Mouse (Mus musculus): Measurements from ENCODE around the gene Lzic. TPM values are rescaled to one million over a fixed set of nuclear protein-coding genes. Genes with fewer than 3 reads are reported as not detected.

Gene Lzic
- polyA plus RNA-seq, 1 experiment from 2014 or later = 46.4 TPM

DNA sequence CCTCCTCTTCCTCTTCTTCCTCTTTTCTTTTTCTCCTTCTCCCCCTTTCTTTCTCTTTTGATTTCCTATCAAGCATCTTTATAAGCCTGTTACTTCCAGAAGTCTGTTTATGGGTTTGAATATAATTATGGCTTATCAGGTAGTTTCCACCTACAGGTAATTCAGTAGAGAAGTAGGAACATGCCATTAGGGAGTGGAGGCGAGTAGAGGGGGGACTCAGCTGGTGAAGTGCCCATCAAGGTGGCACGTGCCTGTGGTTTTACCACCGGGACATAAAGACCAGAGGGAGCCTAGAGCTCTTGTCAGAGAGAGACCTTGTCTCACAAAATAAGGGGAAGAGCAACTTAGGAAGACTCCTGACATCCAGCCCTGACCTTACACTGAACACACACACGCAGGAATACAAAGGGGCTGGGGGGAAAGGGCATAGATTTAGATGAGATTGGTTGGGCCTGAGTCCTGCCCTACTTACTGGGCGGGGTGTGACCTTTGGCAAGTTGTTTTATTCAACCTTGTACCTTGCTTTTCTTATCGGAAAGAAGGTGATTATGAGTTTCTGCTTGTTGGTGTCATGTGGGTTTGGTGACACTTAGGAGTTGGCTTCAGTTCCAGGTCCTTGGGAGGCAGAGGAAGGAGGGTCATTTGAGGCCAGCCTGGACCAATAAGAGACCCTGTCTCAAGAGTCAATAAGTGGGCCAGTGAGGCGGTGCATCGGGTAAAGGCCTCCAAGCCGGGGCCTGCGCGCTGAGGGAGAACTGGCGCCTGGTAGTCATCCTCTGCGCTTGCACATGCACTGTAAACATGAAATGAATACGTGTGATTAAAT is 4.6 kb downstream of the Lzic start:
- 92% methylated on average over 14 of the region's 14 CpGs for WGBS
- Histone ChIP-seq H3K36me3 (peaks cover 74% of the 10 kb centered on the region), H3K9me3 (no peaks in the 10 kb centered on the region), H3K27me3 (ENCODE audit: insufficient read depth, poor library complexity, severe bottlenecking) (no peaks in the 10 kb centered on the region), H3K4me1 (peaks cover 12% of the 10 kb centered on the region; the same call in 1 of the 2 replicates), H3K27ac (no peak overlapping the region), H3K4me3 (no peak overlapping the region)
- no peak for DNase-seq (ENCODE audit: low spot score)

DNA sequence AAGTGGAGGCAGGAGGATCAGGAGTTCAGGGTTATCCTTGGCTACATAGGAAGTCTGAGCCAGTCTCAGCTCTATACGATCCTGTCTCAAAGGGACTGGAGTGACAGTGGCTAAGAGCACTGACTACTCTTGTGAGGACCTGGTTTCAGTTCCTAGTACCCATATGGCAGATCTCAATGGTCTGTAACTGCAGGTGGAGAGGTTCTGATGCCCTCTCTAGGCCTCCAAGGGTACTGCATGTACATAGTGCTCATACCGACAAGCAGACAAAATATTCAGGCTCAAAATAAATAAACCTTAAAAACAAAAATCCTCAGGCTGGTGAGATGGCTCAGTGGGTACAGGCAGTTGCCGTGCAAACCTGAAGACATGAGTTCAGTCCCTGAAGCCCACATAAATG is 6.1 kb downstream of the Lzic start:
- H3K27me3 ChIP-seq (ENCODE audit: insufficient read depth, poor library complexity, severe bottlenecking) = no peaks in the 10 kb centered on the region
- 0 out of 2 replicates have a peak, but pooled peaks cover 7% of the 10 kb centered on the region for H3K4me1 ChIP-seq
- H3K27ac ChIP-seq = no peak overlapping the region
- no peak for DNase-seq (ENCODE audit: low spot score)
- 95% methylated on average over 3 of the region's 3 CpGs for WGBS
- peaks cover 87% of the 10 kb centered on the region for H3K36me3 ChIP-seq
- no peak overlapping the region for H3K4me3 ChIP-seq
- no peaks in the 10 kb centered on the region for H3K9me3 ChIP-seq

DNA sequence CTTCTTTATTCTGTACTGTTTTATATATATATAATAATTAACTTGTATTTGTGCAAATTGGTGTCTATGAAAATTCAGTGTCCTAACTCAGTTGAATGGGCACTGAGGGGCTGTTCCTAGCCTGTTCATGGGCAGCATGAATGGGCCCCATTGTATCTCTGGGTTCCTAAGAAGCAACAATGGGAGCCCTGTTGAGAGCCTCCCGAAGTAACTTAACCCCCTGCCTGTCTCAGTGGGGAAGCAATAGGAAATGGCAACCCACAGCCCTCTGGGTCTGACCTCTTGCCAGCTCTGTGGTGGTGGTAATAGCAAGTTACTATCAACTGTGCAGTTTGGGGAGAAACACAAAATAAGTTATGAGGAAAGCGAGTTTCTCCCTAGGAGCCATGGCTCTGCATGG is 11.6 kb downstream of the Lzic start:
- Histone ChIP-seq H3K27ac (no peak overlapping the region), H3K4me3 (no peak overlapping the region), H3K36me3 (peaks cover 88% of the 10 kb centered on the region)

DNA sequence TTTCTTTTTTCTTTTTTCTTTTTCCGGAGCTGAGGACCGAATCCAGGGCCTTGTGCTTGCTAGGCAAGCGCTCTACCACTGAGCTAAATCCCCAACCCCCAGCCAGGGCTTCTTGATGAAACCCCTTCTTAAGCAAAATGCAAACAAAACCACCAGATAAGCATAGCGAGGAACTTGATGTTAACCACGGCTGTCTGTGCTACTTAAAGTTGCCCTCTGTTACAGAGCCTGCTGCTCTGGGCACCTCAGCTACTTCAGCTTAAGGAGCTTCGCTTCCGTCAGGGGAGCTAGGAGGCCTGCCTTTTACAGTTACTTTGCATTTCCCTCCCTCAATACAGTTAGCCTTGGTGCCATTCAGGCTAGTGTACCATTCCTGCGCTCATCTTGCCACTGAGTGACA is 13.9 kb downstream of the Lzic start:
- Histone ChIP-seq H3K36me3 (peaks cover 81% of the 10 kb centered on the region), H3K27me3 (ENCODE audit: insufficient read depth, poor library complexity, severe bottlenecking) (no peaks in the 10 kb centered on the region), H3K27ac (no peak overlapping the region), H3K4me3 (no peak overlapping the region), H3K9me3 (no peaks in the 10 kb centered on the region), H3K4me1 (no peaks in the 10 kb centered on the region)
- 78% methylated on average over 8 of the region's 8 CpGs for WGBS
- DNase-seq (ENCODE audit: low spot score) = no peak

More for the DNA sequence above, 11.6 kb downstream of the Lzic start:
- WGBS = 61% methylated on average over 2 of the region's 2 CpGs
- no peak for DNase-seq (ENCODE audit: low spot score)
- Histone ChIP-seq H3K27me3 (ENCODE audit: insufficient read depth, poor library complexity, severe bottlenecking) (no peaks in the 10 kb centered on the region), H3K4me1 (no peaks in the 10 kb centered on the region), H3K9me3 (no peaks in the 10 kb centered on the region)

DNA sequence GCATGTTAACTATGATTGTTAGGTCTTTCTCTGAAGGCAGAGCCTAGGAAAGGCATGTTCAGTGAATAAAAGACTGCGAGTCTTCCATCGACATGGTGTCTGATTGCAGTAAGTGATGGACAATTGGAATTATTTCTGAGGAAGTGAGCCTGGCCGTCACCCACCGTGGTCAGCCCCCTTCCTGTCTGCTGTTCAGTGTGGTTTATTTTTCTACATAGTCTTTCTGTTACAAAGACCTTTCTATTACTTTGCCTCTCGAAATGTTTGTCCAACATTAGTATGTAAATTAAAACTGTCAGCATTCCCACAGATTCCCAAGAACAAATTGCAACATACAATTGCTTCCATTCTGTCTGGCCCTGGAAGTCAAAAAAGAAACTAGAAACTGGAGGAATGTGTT is 14.8 kb downstream of the Lzic start:
- no peak overlapping the region for H3K4me3 ChIP-seq
- H3K27ac ChIP-seq = no peak overlapping the region
- H3K9me3 ChIP-seq = no peaks in the 10 kb centered on the region
- H3K27me3 ChIP-seq (ENCODE audit: insufficient read depth, poor library complexity, severe bottlenecking) = no peaks in the 10 kb centered on the region
- 88% methylated on average over 5 of the region's 5 CpGs for WGBS
- peaks cover 72% of the 10 kb centered on the region for H3K36me3 ChIP-seq
- no peaks in the 10 kb centered on the region for H3K4me1 ChIP-seq
- DNase-seq (ENCODE audit: low spot score) = no peak

DNA sequence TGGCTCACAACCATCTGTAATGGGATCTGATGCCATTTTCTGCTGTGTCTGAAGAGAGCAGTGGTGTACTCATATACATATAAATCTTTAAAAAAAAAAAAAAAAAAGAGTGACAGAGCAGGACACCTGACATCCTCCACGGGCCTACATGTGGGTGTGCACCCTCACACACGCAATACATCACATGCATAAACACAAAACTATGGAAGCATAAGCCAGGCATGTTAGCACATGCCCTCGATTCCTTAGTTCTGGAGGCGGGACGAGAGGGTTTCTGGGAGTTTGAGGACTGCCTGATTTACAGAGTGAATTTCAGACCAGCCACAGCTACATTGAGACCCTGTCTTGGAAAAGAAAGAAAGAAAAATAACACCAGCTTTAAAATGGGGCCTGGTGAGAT is 19.3 kb downstream of the Lzic start:
- Histone ChIP-seq H3K27me3 (ENCODE audit: insufficient read depth, poor library complexity, severe bottlenecking) (no peaks in the 10 kb centered on the region), H3K36me3 (peaks cover 32% of the 10 kb centered on the region), H3K4me1 (no peaks in the 10 kb centered on the region), H3K4me3 (no peak overlapping the region), H3K9me3 (no peaks in the 10 kb centered on the region), H3K27ac (no peak overlapping the region)
- no peak for DNase-seq (ENCODE audit: low spot score)
- 88% methylated on average over 5 of the region's 5 CpGs for WGBS

DNA sequence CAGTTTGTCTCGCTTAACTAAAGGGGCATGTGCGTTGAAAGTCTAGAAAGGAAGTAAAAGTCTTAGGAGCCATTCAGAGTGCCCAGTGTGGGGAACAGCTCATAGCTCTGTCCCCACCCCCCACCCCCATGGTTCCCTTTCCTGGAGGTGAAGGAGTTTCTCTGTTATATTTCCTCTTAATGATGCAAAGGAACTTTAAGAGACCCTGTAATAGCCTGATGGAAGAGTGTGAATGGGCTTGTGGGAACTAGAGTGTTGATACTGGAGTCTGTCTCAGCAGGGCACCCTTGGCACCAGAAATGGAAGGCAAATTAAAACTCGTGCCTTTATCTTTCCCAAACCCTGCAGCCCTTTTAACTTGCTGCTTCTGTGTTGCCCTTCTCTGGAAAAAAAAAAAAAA is 19.8 kb downstream of the Lzic start:
- Histone ChIP-seq H3K4me3 (no peak overlapping the region), H3K4me1 (no peaks in the 10 kb centered on the region), H3K27ac (no peak overlapping the region), H3K36me3 (peaks cover 27% of the 10 kb centered on the region), H3K27me3 (ENCODE audit: insufficient read depth, poor library complexity, severe bottlenecking) (no peaks in the 10 kb centered on the region), H3K9me3 (no peaks in the 10 kb centered on the region)
- 32% methylated on average over 3 of the region's 3 CpGs for WGBS
- no peak for DNase-seq (ENCODE audit: low spot score)

DNA sequence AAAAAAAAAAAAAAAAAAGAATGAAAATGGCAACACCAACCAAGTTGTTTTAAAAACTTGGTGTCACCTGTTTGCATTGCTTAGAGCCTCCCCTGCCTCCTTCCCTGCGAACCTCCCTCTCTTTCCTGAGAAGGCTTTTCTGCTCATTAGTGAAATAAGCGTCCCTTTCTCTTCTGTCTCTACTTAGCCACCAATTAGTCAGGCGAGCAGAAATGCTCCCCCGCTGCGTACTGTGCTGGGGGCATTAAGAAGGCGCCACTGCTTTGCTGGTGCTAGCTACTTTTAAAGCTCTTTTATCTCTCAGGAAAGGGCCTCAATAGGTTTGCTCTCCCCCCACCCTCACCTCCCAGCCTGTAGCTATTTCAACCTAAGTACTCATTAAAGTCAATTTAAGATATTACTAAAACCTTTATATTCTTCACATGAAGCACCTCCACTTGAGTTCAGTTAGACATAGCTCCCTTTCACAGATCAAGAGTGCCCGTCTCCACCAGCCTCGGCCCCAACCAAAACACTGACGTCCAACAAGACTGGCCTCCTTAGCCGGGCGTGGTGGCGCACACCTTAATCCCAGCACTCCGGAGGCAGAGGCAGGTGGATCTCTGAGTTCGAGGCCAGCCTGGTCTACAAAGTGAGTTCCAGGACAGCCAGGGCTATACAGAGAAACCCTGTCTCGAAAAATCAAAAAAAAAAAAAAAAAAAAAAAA is 20.4 kb downstream of the Lzic start:
- H3K36me3 ChIP-seq = peaks cover 22% of the 10 kb centered on the region
- no peak overlapping the region for H3K4me3 ChIP-seq
- no peaks in the 10 kb centered on the region for H3K9me3 ChIP-seq
- no peak for DNase-seq (ENCODE audit: low spot score)
- whole genome bisulfite sequencing = 63% methylated on average over 15 of the region's 15 CpGs
- H3K27ac ChIP-seq = no peak overlapping the region
- no peaks in the 10 kb centered on the region for H3K27me3 ChIP-seq (ENCODE audit: insufficient read depth, poor library complexity, severe bottlenecking)
- H3K4me1 ChIP-seq = no peaks in the 10 kb centered on the region

DNA sequence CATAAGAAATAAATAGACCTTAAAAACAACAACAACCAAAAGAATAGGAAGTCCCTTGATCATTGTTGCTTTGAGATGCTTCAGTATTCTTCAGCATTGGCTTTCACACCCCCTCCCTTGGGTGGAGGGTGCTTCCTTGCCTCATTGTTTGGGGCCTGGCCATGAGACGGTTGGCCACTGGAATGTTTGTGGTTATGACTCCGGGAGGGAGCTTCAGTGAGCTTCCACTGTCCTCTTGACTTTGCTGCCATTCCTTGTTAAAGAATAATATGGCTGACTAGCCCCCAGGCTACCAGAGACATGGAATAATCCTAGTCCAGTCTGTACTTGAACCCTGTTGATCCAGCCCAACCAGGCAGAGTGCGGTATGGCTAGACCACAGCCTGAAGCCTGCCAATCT is 21.9 kb downstream of the Lzic start:
- H3K27ac ChIP-seq = no peak overlapping the region
- 0 out of 2 replicates have a peak, but pooled peaks cover 4% of the 10 kb centered on the region for H3K4me1 ChIP-seq
- no peaks in the 10 kb centered on the region for H3K9me3 ChIP-seq
- no peak overlapping the region for H3K4me3 ChIP-seq
- WGBS = 82% methylated on average over 3 of the region's 3 CpGs
- H3K27me3 ChIP-seq (ENCODE audit: insufficient read depth, poor library complexity, severe bottlenecking) = no peaks in the 10 kb centered on the region
- DNase-seq (ENCODE audit: low spot score) = no peak
- peaks cover 10% of the 10 kb centered on the region for H3K36me3 ChIP-seq

DNA sequence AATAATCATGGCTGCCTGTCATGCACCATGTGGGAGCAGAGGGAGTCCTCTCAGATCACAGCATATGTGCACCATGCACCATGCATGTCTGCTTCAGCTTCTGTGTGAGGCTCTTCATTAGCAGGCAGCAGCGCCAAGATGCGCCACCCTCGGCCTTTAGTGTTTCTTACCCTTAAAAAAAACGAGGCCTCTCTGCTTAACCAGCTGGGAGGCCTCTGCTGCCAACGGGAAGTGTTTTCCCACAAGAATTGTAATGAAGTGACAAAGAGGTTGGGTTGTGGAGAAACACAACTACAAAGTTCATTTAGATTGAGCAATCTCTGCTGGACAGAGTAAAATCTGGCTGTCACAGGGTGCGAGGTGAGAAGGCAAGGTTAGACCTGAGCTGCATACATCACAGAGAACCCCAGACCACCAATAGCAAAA is 26.2 kb downstream of the Lzic start:
- 63% methylated on average over 6 of the region's 6 CpGs for WGBS
- H3K9me3 ChIP-seq = no peaks in the 10 kb centered on the region
- no peaks in the 10 kb centered on the region for H3K27me3 ChIP-seq (ENCODE audit: insufficient read depth, poor library complexity, severe bottlenecking)
- 0 out of 2 replicates have a peak, but pooled peaks cover 4% of the 10 kb centered on the region for H3K4me1 ChIP-seq
- DNase-seq (ENCODE audit: low spot score) = no peak
- H3K36me3 ChIP-seq = no peaks in the 10 kb centered on the region
- H3K27ac ChIP-seq = no peak overlapping the region
- H3K4me3 ChIP-seq = no peak overlapping the region

DNA sequence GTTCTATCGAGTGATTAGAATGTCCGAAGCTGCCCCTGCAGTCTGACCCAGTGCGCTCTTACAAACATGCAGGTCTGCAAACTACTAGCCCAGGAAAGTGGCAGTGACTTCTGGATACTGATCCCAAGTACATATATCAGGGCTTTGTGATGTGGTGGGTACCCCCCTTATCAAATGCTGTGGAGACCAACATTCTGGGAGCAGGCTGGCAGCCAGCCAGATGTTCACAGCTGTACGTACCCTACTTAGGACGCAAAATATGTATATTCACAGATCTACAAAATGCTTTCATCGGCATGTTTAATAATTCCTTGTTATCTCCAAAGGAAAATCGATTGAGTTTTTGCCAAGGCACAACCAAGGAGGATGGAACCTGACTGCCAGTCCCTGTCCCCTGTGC is 27.0 kb downstream of the Lzic start:
- H3K27ac ChIP-seq = no peak overlapping the region
- no peak overlapping the region for H3K4me3 ChIP-seq
- H3K4me1 ChIP-seq = 0 out of 2 replicates have a peak, but pooled peaks cover 4% of the 10 kb centered on the region
- no peaks in the 10 kb centered on the region for H3K9me3 ChIP-seq
- no peak for DNase-seq (ENCODE audit: low spot score)
- WGBS = 84% methylated on average over 7 of the region's 7 CpGs
- H3K27me3 ChIP-seq (ENCODE audit: insufficient read depth, poor library complexity, severe bottlenecking) = no peaks in the 10 kb centered on the region
- no peaks in the 10 kb centered on the region for H3K36me3 ChIP-seq

DNA sequence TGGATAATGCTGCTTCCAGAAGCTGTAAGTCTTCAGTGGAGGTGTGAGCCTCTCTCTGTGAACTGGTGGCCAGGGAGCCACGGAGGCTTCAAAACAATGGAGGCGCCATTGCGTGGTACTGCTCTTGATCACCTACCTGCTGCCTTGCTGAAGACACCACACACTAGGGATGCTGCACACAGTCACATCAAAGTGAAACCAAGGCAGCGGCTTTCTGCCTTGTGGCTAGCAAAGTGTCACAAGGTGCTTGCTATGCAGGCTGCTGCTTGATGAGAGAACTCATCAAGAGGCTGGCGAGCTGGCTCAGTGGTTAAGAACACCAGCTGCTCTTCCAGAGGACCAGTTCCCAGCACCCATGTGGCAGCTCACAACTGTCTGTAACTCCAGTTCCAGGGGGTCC is 30.7 kb downstream of the Lzic start:
- no peak for DNase-seq (ENCODE audit: low spot score)
- peaks cover 20% of the 10 kb centered on the region for H3K4me1 ChIP-seq
- no peaks in the 10 kb centered on the region for H3K36me3 ChIP-seq
- H3K27ac ChIP-seq = no peak overlapping the region
- H3K27me3 ChIP-seq (ENCODE audit: insufficient read depth, poor library complexity, severe bottlenecking) = no peaks in the 10 kb centered on the region
- WGBS = 87% methylated on average over 5 of the region's 5 CpGs
- no peaks in the 10 kb centered on the region for H3K9me3 ChIP-seq
- H3K4me3 ChIP-seq = no peak overlapping the region

DNA sequence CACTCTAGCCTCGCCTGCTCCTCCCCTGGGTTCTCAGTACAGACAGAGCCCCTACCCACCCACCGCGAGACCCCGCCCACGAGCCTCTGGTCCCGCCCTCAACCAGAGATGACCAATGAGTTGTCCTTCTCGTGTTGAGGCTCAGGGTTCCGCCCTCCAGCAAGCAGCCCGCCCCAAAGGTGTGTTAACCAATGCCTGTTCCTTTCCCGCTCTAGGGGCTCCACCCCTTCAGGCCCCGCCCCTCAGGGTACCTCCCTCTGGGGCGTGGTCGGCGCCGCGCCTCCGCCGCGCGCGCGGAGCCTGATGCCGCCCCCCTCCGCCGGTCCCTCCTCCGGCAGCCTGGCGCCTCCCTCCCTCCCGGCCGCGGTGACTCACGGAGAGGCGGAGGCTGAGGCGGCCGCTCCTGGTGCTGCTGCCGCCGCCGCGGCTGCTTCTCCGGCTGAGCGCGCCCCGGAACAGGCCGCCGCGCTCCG is 32.9 kb downstream of the Lzic start, which contains the start of gene Ctnnbip1:
Gene Ctnnbip1, plus strand, starts transcription at position 369 of the 473 bp plus-strand sequence.
- Histone ChIP-seq H3K4me3 (peak within 1 kb of the TSS; percentile 76), H3K27me3 (ENCODE audit: insufficient read depth, poor library complexity, severe bottlenecking) (no peaks in the 10 kb centered on the region), H3K27ac (peak within 1 kb of the TSS; percentile 92), H3K9me3 (no peaks in the 10 kb centered on the region), H3K4me1 (peaks cover 33% of the 10 kb centered on the region), H3K36me3 (no peaks in the 10 kb centered on the region)
- peak; percentile 99 for DNase-seq (ENCODE audit: low spot score)
- WGBS = under 1% methylated on average over 31 of the region's 46 CpGs
